Mouse (Mus musculus): ENCODE results near the gene Setd1b.

Gene Setd1b

GRCm38 (mm10) chr5:123140694-123141554 lies 1.1 kb upstream of the Setd1b start:
- DNase-seq: peak; percentile 95 to 96

- DNase-seq: peak; percentile 55 to 78
These were observed 335 bp upstream of the Setd1b start for GRCm38 (mm10) chr5:123141555-123142160.

- DNase-seq: peak; percentile 57 to 59
These were observed 1.4 kb downstream of the Setd1b start for GRCm38 (mm10) chr5:123143251-123143970.

- DNase-seq: no peak
These were observed 2.2 kb downstream of the Setd1b start for GRCm38 (mm10) chr5:123143971-123144745.

GRCm38 (mm10) chr5:123144746-123145590 lies 3.0 kb downstream of the Setd1b start:
- DNase-seq: no peak

- peak in 1 of 2 experiments; percentile 25 for DNase-seq
These were observed 4.4 kb downstream of the Setd1b start for GRCm38 (mm10) chr5:123146357-123146756.

- peak in 1 of 2 experiments; percentile 33 for DNase-seq
These were observed 5.6 kb downstream of the Setd1b start for GRCm38 (mm10) chr5:123147569-123147968.

GRCm38 (mm10) chr5:123148073-123148722 lies 6.2 kb downstream of the Setd1b start:
- peak in 1 of 2 experiments; percentile 40 for DNase-seq

- DNase-seq: peak; percentile 91 to 94
These were observed 7.7 kb downstream of the Setd1b start for GRCm38 (mm10) chr5:123149451-123150400.

- peak; percentile 42 to 67 for DNase-seq
These were observed 8.6 kb downstream of the Setd1b start for GRCm38 (mm10) chr5:123150641-123151040.

GRCm38 (mm10) chr5:123151077-123151476 lies 9.1 kb downstream of the Setd1b start:
- DNase-seq: peak in 1 of 2 experiments; percentile 67

- no peak for DNase-seq
These were observed 9.8 kb downstream of the Setd1b start for GRCm38 (mm10) chr5:123151707-123152362.

GRCm38 (mm10) chr5:123152901-123153300 lies 10.9 kb downstream of the Setd1b start:
- DNase-seq: no peak

- DNase-seq: peak; percentile 74 to 85
These were observed 13.4 kb downstream of the Setd1b start for GRCm38 (mm10) chr5:123155425-123155824.

GRCm38 (mm10) chr5:123156763-123157162 lies 14.8 kb downstream of the Setd1b start:
- peak in 1 of 2 experiments; percentile 78 for DNase-seq

GRCm38 (mm10) chr5:123157972-123158371 lies 16.0 kb downstream of the Setd1b start:
- no peak for DNase-seq

- no peak for DNase-seq
These were observed 17.5 kb downstream of the Setd1b start for GRCm38 (mm10) chr5:123159446-123159845.

GRCm38 (mm10) chr5:123159866-123160265 lies 17.9 kb downstream of the Setd1b start:
- DNase-seq: no peak

- no peak for DNase-seq
These were observed 18.3 kb downstream of the Setd1b start for GRCm38 (mm10) chr5:123160341-123160740.
